Mouse (Mus musculus) kidney, adult 18-20 months (tissue): ENCODE measurements around the gene Fxyd4.

Experiments
- DNase-seq: peaks from one replicate; pipeline ENCODE4 v3.0.0; 2021

The Fxyd4 gene

GRCm38 (mm10) chr6:117937222-117937932 lies at the start of gene Fxyd4:
Gene Fxyd4 (minus strand): TSS chr6:117937692.
- peak; percentile 27 for DNase-seq

GRCm38 (mm10) chr6:117987173-117987572 lies 49.7 kb upstream of the Fxyd4 start:
- DNase-seq: no peak

- peak; percentile 7 for DNase-seq
Observed at GRCm38 (mm10) chr6:117966729-117967128, 29.2 kb upstream of the Fxyd4 start.

- no peak for DNase-seq
Observed at GRCm38 (mm10) chr6:117963201-117963600, 25.7 kb upstream of the Fxyd4 start.

GRCm38 (mm10) chr6:117956851-117957501 lies 19.5 kb upstream of the Fxyd4 start:
- peak; percentile 8 for DNase-seq

- DNase-seq: no peak
Observed at GRCm38 (mm10) chr6:117956161-117956560, 18.7 kb upstream of the Fxyd4 start.

- DNase-seq: no peak
Observed at GRCm38 (mm10) chr6:117952330-117952729, 14.8 kb upstream of the Fxyd4 start.

GRCm38 (mm10) chr6:117943899-117944298 lies 6.4 kb upstream of the Fxyd4 start:
- DNase-seq: no peak

- no peak for DNase-seq
Observed at GRCm38 (mm10) chr6:117942769-117943168, 5.3 kb upstream of the Fxyd4 start.

GRCm38 (mm10) chr6:117938951-117939350 lies 1.5 kb upstream of the Fxyd4 start:
- no peak for DNase-seq

GRCm38 (mm10) chr6:117935681-117936612 lies 1.5 kb downstream of the Fxyd4 start:
- DNase-seq: no peak

- DNase-seq: no peak
Observed at GRCm38 (mm10) chr6:117934301-117934700, 3.2 kb downstream of the Fxyd4 start.

- DNase-seq: peak; percentile 30
Observed at GRCm38 (mm10) chr6:117932325-117933051, 5.0 kb downstream of the Fxyd4 start.

- DNase-seq: no peak
Observed at GRCm38 (mm10) chr6:117929945-117930655, 7.4 kb downstream of the Fxyd4 start.

GRCm38 (mm10) chr6:117928746-117929145 lies 8.7 kb downstream of the Fxyd4 start:
- no peak for DNase-seq

- no peak for DNase-seq
Observed at GRCm38 (mm10) chr6:117927955-117928354, 9.5 kb downstream of the Fxyd4 start.

GRCm38 (mm10) chr6:117926871-117927491 lies 10.5 kb downstream of the Fxyd4 start:
- no peak for DNase-seq

- no peak for DNase-seq
Observed at GRCm38 (mm10) chr6:117922041-117922440, 15.5 kb downstream of the Fxyd4 start.

GRCm38 (mm10) chr6:117920659-117921640 lies 16.5 kb downstream of the Fxyd4 start:
- no peak for DNase-seq

- DNase-seq: no peak
Observed at GRCm38 (mm10) chr6:117918043-117918442, 19.4 kb downstream of the Fxyd4 start.
